Mouse (Mus musculus) inflammation-experienced regulatory T-cells, adult 16 weeks (primary cell): ENCODE results near the gene Zc3h7a. TPM values are rescaled to one million over a fixed set of nuclear protein-coding genes. Genes with fewer than 3 reads are reported as not detected.

Source experiments
- polyA plus RNA-seq: library from polyadenylated mRNA; unstranded; fragments of 100-300 nt; shearing (Covaris generic); gene quantifications from one replicate; pipeline ENCODE4 v1.2.1, GENCODE M21; 2017

Zc3h7a gene
- polyA plus RNA-seq = 443 TPM

DNA sequence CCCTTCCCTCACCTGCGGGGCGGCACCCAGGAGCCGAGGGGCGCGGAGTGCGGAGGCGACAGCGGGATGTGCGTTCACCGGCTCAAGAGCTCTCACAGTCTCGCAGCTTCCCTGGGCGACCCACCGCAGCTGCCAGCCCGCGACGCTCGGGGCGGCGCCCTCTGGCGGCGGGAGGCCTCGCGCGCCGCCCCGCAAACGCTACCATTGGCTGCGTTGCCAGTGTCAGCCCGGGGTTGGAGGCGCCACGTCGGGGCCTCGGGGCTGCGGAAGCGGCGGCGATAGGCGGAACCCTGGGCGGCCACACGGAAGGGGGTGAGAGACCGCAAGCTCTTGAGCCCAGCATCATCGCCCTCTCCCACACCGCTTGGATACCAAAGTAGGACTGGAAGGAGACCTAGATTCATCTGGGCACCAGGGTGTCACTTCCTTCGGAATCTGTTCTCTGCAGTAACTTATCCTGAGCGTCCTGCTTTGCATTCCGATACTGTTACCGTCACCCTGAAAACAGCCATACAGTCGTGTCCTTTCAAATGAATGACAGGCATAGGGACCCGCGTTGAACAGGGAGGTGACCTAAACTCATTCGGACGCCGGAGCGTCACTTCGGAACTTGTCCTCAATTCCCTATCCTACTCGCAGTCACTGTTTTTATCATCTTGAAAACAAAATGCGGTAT, at the start of gene Zc3h7a:
TSS of gene Zc3h7a (minus strand) at position 186 of the 676 bp plus-strand sequence.

GRCm38 (mm10) chr16:11202571-11203554, 26.7 kb upstream of the Zc3h7a start, which contains the start of gene Rsl1d1:
TSS of gene Rsl1d1 (minus strand) at chr16:11203331.

DNA sequence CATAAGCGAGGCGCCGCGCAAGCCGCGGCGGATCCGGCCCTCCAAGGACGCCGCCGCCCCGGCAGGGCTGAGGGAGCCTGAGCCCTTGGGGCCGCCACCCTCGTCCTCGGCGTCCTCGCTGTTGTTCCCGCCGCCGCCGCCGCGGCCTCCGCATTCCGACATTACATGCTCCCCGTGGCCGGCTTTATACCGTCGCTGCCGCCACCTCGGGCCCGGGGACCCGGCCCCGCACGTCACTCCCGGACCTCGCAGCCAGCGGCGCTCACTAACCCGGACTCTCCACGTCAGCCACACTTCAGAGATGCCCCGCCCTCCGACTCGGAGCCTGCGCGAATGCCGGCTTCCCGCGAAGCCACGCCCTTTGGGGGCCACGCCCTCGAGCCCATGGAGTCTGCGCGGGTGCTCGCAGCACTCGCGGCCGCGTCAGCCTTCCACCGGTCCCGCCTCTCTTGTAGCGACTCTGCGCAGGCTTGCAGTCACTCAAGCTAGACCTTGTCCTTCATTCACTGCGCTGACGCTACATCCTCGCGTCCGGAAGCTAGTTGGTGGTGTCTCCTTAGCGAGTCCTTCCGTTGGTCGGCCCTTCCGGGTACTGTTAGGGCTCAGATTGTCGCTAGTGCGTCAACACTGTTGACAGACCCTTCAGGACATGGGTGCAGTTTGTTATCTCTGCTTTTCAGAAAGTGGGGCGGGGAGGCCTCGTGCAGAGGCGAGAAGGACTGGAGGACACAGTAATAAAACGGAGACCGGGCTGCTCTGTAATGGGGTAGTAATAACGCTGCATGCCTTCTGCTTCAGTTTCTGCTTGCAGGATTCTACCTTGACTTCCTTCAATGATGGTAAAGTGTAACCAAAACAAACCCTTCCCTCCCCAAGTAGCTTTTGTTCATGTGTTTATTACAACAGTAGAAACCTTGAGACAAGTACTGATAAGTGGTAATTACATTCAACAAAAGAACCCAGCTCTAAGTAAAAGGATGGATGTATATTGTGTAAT, 41.5 kb downstream of the Zc3h7a start, which contains the start of gene Txndc11:
TSS of gene Txndc11 (minus strand) at position 303 of the 997 bp plus-strand sequence.

Other genes starting within 250 kb of the Zc3h7a start
- gene Snn, start 115.4 kb downstream of the Zc3h7a start, polyA plus RNA-seq = 2.3 TPM
- 33.7 TPM for gene Litaf, start 110.2 kb downstream of the Zc3h7a start, polyA plus RNA-seq
- 12.4 TPM for gene Txndc11, start 41.7 kb downstream of the Zc3h7a start, polyA plus RNA-seq
- gene Rsl1d1, start 26.9 kb upstream of the Zc3h7a start, polyA plus RNA-seq = 175 TPM
- gene Gspt1, start 77.9 kb upstream of the Zc3h7a start, polyA plus RNA-seq = 23.8 TPM
- gene Tnfrsf17, start 137.4 kb upstream of the Zc3h7a start, polyA plus RNA-seq = not detected
- 24.4 TPM for gene Snx29, start 146.5 kb upstream of the Zc3h7a start, polyA plus RNA-seq